Mouse (Mus musculus): ENCODE data around the gene Tpx2. TPM values are rescaled to one million over a fixed set of nuclear protein-coding genes. Genes with fewer than 3 reads are reported as not detected.

The Tpx2 gene
- polyA plus RNA-seq, 1 experiment from 2014 or later = 147 TPM

- 58% methylated on average over 2 of the region's 2 CpGs for WGBS
- Histone ChIP-seq H3K36me3 (no peaks in the 10 kb centered on the region), H3K27me3 (ENCODE audit: low read depth, poor library complexity, severe bottlenecking) (no peaks in the 10 kb centered on the region), H3K9me3 (replicated peaks) (no peaks in the 10 kb centered on the region), H3K4me3 (no peak overlapping the region), H3K27ac (peak overlapping the region; percentile 82), H3K4me1 (peaks cover 84% of the 10 kb centered on the region)
- DNase-seq (ENCODE audit: low spot score) = no peak
Measured at GRCm38 (mm10) chr2:152930276-152930675, 82.5 kb downstream of the Tpx2 start.

- Histone ChIP-seq H3K4me3 (no peak overlapping the region), H3K36me3 (no peaks in the 10 kb centered on the region), H3K9me3 (replicated peaks) (no peaks in the 10 kb centered on the region), H3K27me3 (ENCODE audit: low read depth, poor library complexity, severe bottlenecking) (peaks cover 11% of the 10 kb centered on the region), H3K4me1 (peaks cover 71% of the 10 kb centered on the region), H3K27ac (peak overlapping the region; percentile 82)
- WGBS = 82% methylated on average over 12 of the region's 12 CpGs
- DNase-seq (ENCODE audit: low spot score) = no peak
Measured at GRCm38 (mm10) chr2:152931456-152932160, 83.8 kb downstream of the Tpx2 start.

- Histone ChIP-seq H3K4me1 (peaks cover 56% of the 10 kb centered on the region), H3K4me3 (0 out of 2 replicates have a peak within 1 kb of the TSS, but pooled peaks have one; percentile 7), H3K9me3 (replicated peaks) (no peaks in the 10 kb centered on the region), H3K27ac (peak within 1 kb of the TSS; percentile 82), H3K36me3 (no peaks in the 10 kb centered on the region), H3K27me3 (ENCODE audit: low read depth, poor library complexity, severe bottlenecking) (peaks cover 15% of the 10 kb centered on the region)
- WGBS = 34% methylated on average over 9 of the region's 9 CpGs
- DNase-seq (ENCODE audit: low spot score) = no peak
Measured at GRCm38 (mm10) chr2:152933048-152933447, 85.3 kb downstream of the Tpx2 start, which contains the start of gene Foxs1. TSS of gene Foxs1 (minus strand) at chr2:152933208.

GRCm38 (mm10) chr2:152933614-152934013 lies 85.8 kb downstream of the Tpx2 start:
- Histone ChIP-seq H3K4me3 (no peak overlapping the region), H3K4me1 (peaks cover 50% of the 10 kb centered on the region), H3K27me3 (ENCODE audit: low read depth, poor library complexity, severe bottlenecking) (peaks cover 21% of the 10 kb centered on the region), H3K36me3 (no peaks in the 10 kb centered on the region), H3K27ac (peak overlapping the region; percentile 82), H3K9me3 (replicated peaks) (no peaks in the 10 kb centered on the region)
- 32% methylated on average over 5 of the region's 5 CpGs for whole genome bisulfite sequencing
- DNase-seq (ENCODE audit: low spot score) = peak; percentile 82

GRCm38 (mm10) chr2:152939846-152940245 lies 92.1 kb downstream of the Tpx2 start:
- H3K27me3 ChIP-seq (ENCODE audit: low read depth, poor library complexity, severe bottlenecking) = peaks cover 83% of the 10 kb centered on the region
- 21% methylated on average over 4 of the region's 4 CpGs for WGBS
- DNase-seq (ENCODE audit: low spot score) = peak; percentile 75

GRCm38 (mm10) chr2:152941106-152941505 lies 93.3 kb downstream of the Tpx2 start:
- Histone ChIP-seq H3K27ac (no peak overlapping the region), H3K4me3 (no peak overlapping the region), H3K4me1 (peaks cover 15% of the 10 kb centered on the region), H3K9me3 (replicated peaks) (no peaks in the 10 kb centered on the region), H3K27me3 (ENCODE audit: low read depth, poor library complexity, severe bottlenecking) (peaks cover 89% of the 10 kb centered on the region), H3K36me3 (no peaks in the 10 kb centered on the region)
- WGBS = 81% methylated on average over 6 of the region's 6 CpGs
- no peak for DNase-seq (ENCODE audit: low spot score)

More at GRCm38 (mm10) chr2:152939846-152940245, 92.1 kb downstream of the Tpx2 start:
- no peak overlapping the region for H3K27ac ChIP-seq
- peaks cover 15% of the 10 kb centered on the region for H3K4me1 ChIP-seq
- H3K36me3 ChIP-seq = no peaks in the 10 kb centered on the region
- no peak overlapping the region for H3K4me3 ChIP-seq
- no peaks in the 10 kb centered on the region for H3K9me3 ChIP-seq (replicated peaks)

- H3K27ac ChIP-seq = no peak overlapping the region
- H3K4me3 ChIP-seq = no peak overlapping the region
- no peaks in the 10 kb centered on the region for H3K36me3 ChIP-seq
- DNase-seq (ENCODE audit: low spot score) = no peak
- peaks cover 90% of the 10 kb centered on the region for H3K27me3 ChIP-seq (ENCODE audit: low read depth, poor library complexity, severe bottlenecking)
- H3K9me3 ChIP-seq (replicated peaks) = no peaks in the 10 kb centered on the region
- WGBS = 26% methylated on average over 7 of the region's 7 CpGs
- peaks cover 15% of the 10 kb centered on the region for H3K4me1 ChIP-seq
Measured at GRCm38 (mm10) chr2:152941776-152942175, 94.0 kb downstream of the Tpx2 start.

GRCm38 (mm10) chr2:152942898-152943515 lies 95.2 kb downstream of the Tpx2 start:
- Histone ChIP-seq H3K4me1 (peaks cover 23% of the 10 kb centered on the region), H3K27ac (peak overlapping the region; percentile 70; the same call in 1 of the 2 replicates), H3K27me3 (ENCODE audit: low read depth, poor library complexity, severe bottlenecking) (peaks cover 98% of the 10 kb centered on the region), H3K9me3 (replicated peaks) (no peaks in the 10 kb centered on the region), H3K36me3 (no peaks in the 10 kb centered on the region), H3K4me3 (peak overlapping the region; percentile 63)
- peak; percentile 62 for DNase-seq (ENCODE audit: low spot score)
- WGBS = under 1% methylated on average over 65 of the region's 65 CpGs

GRCm38 (mm10) chr2:152943568-152943967 lies 95.8 kb downstream of the Tpx2 start:
- Histone ChIP-seq H3K9me3 (replicated peaks) (no peaks in the 10 kb centered on the region), H3K36me3 (no peaks in the 10 kb centered on the region), H3K27me3 (ENCODE audit: low read depth, poor library complexity, severe bottlenecking) (peaks cover 98% of the 10 kb centered on the region), H3K27ac (no peak overlapping the region), H3K4me3 (peak overlapping the region; percentile 63), H3K4me1 (peaks cover 23% of the 10 kb centered on the region)
- WGBS = 6% methylated on average over 8 of the region's 8 CpGs
- DNase-seq (ENCODE audit: low spot score) = peak; percentile 52

GRCm38 (mm10) chr2:152944013-152944412 lies 96.2 kb downstream of the Tpx2 start:
- H3K27ac ChIP-seq = no peak overlapping the region
- H3K9me3 ChIP-seq (replicated peaks) = no peaks in the 10 kb centered on the region
- H3K4me1 ChIP-seq = peaks cover 23% of the 10 kb centered on the region
- H3K4me3 ChIP-seq = no peak overlapping the region
- 59% methylated on average over 9 of the region's 9 CpGs for WGBS
- DNase-seq (ENCODE audit: low spot score) = no peak
- H3K36me3 ChIP-seq = no peaks in the 10 kb centered on the region
- H3K27me3 ChIP-seq (ENCODE audit: low read depth, poor library complexity, severe bottlenecking) = peaks cover 98% of the 10 kb centered on the region

Small RNA genes within 50 kb of the gene (microRNA-seq; reads per million reads assigned to microRNA genes)
- 2.3 reads per million for gene Mir5622

Other genes with a start within 250 kb of the Tpx2 start
- gene Defb45, start 248.6 kb upstream of the Tpx2 start, polyA plus RNA-seq (2016; fragmentation: Nextera tagmentation; extraction: Ambion mirVana) = not detected in 2 replicates
- gene Defb36, start 243.6 kb upstream of the Tpx2 start, polyA plus RNA-seq (2016; fragmentation: Nextera tagmentation; extraction: Ambion mirVana) = not detected in 2 replicates
- gene Defb25, start 224.9 kb upstream of the Tpx2 start, polyA plus RNA-seq (2016; fragmentation: Nextera tagmentation; extraction: Ambion mirVana) = not detected in 2 replicates
- 0.41 and 0.46 TPM in 2 replicates for gene Rem1, start 221.0 kb upstream of the Tpx2 start, polyA plus RNA-seq (2016; fragmentation: Nextera tagmentation; extraction: Ambion mirVana)
- gene H13, start 178.5 kb upstream of the Tpx2 start, polyA plus RNA-seq (2016; fragmentation: Nextera tagmentation; extraction: Ambion mirVana) = 104 and 118 TPM in 2 replicates
- 38.0 and 43.9 TPM in 2 replicates for gene Mcts2, start 160.9 kb upstream of the Tpx2 start, polyA plus RNA-seq (2016; fragmentation: Nextera tagmentation; extraction: Ambion mirVana)
- gene Id1, start 111.7 kb upstream of the Tpx2 start, polyA plus RNA-seq (2016; fragmentation: Nextera tagmentation; extraction: Ambion mirVana) = 132 and 178 TPM in 2 replicates
- gene Cox4i2, start 93.8 kb upstream of the Tpx2 start, polyA plus RNA-seq (2016; fragmentation: Nextera tagmentation; extraction: Ambion mirVana) = 11.2 and 18.4 TPM in 2 replicates
- 90.1 and 103 TPM in 2 replicates for gene Bcl2l1, start 16.2 kb upstream of the Tpx2 start, polyA plus RNA-seq (2016; fragmentation: Nextera tagmentation; extraction: Ambion mirVana)
- gene Mylk2, start 63.4 kb downstream of the Tpx2 start, polyA plus RNA-seq (2016; fragmentation: Nextera tagmentation; extraction: Ambion mirVana) = not detected in 2 replicates
- 0.26 and 0.64 TPM in 2 replicates for gene Foxs1, start 85.2 kb downstream of the Tpx2 start, polyA plus RNA-seq (2016; fragmentation: Nextera tagmentation; extraction: Ambion mirVana)
- gene Dusp15, start 103.7 kb downstream of the Tpx2 start, polyA plus RNA-seq (2016; fragmentation: Nextera tagmentation; extraction: Ambion mirVana) = 0.58 and 0.68 TPM in 2 replicates
- gene Ttll9, start 114.5 kb downstream of the Tpx2 start, polyA plus RNA-seq (2016; fragmentation: Nextera tagmentation; extraction: Ambion mirVana) = 0.53 and 1.7 TPM in 2 replicates
- 82.6 and 92.5 TPM in 2 replicates for gene Pdrg1, start 167.5 kb downstream of the Tpx2 start, polyA plus RNA-seq (2016; fragmentation: Nextera tagmentation; extraction: Ambion mirVana)
- gene Xkr7, start 183.9 kb downstream of the Tpx2 start, polyA plus RNA-seq (2016; fragmentation: Nextera tagmentation; extraction: Ambion mirVana) = not detected in 2 replicates
- 1.5 and 1.7 TPM in 2 replicates for gene Ccm2l, start 218.0 kb downstream of the Tpx2 start, polyA plus RNA-seq (2016; fragmentation: Nextera tagmentation; extraction: Ambion mirVana)